Mouse (Mus musculus) liver, adult 10 weeks (tissue): ENCODE results near the gene Rab4a. TPM values are rescaled to one million over a fixed set of nuclear protein-coding genes. Genes with fewer than 3 reads are reported as not detected.

Experiments used
- polyA plus RNA-seq: library from polyadenylated mRNA; stranded (reverse); fragments of 350-450 nt; fragmentation: Illumina TruSeq; extraction: RNeasy Lipid Tissue Mini Kit (QIAGEN cat#74804); gene quantifications from one replicate; pipeline ENCODE4 v1.2.3, GENCODE M21; 2014; ENCODE audit warnings: low read depth, low replicate concordance

The Rab4a gene
- polyA plus RNA-seq: 9.1 TPM

GRCm38 (mm10) chr8:123805718-123806373, at the start of gene Rab4a:
Rab4a (plus strand) TSS chr8:123805985.

GRCm38 (mm10) chr8:123859648-123860259, 54.0 kb downstream of the Rab4a start, which contains the start of gene Ccsap:
Ccsap (minus strand) TSS chr8:123860209.

Other genes with a start within 250 kb of the Rab4a start
- gene Rhou, start 152.1 kb upstream of the Rab4a start, polyA plus RNA-seq: 31.8 TPM
- not detected for gene Ccsap, start 54.2 kb downstream of the Rab4a start, polyA plus RNA-seq
- not detected for gene Acta1, start 88.8 kb downstream of the Rab4a start, polyA plus RNA-seq
- gene Nup133, start 143.3 kb downstream of the Rab4a start, polyA plus RNA-seq: 3.7 TPM
- 10.1 TPM for gene Abcb10, start 177.1 kb downstream of the Rab4a start, polyA plus RNA-seq
- 3.3 TPM for gene Taf5l, start 215.4 kb downstream of the Rab4a start, polyA plus RNA-seq
- gene Urb2, start 215.5 kb downstream of the Rab4a start, polyA plus RNA-seq: 2.0 TPM